Mouse (Mus musculus) B cell, adult 2 months (primary cell): ENCODE measurements around the gene Olfr485.
"Not testable (repeated sequence)": the region's sequence is repeated elsewhere in the genome, so short reads cannot be mapped to it uniquely, and the experiment has no call there.

ENCODE experiments used
- DNase-seq, 2 experiments: peaks; one replicate each; pipeline ENCODE4 v3.0.0; 2022

Olfr485 gene

DNA sequence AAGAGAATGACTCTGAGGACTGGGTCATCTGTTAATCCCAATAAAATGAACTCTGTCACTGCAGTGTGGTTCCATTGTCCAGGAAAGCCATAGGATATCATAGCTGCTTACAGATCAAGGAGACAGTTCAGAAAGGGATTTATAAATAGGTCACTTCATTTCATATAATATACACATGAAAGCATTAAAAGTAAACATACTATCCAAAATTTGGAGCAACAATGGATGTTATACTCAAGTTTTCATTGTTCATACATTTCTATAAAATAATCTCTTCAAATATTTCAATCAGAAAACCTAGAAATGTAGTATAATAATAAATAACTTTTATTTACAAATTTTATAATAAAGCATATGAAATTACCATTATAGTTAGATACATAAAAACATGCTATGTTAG, at the start of gene Olfr485:
Gene Olfr485, minus strand, starts transcription at position 101 of the 400 bp plus-strand sequence.
- no peak for DNase-seq

DNA sequence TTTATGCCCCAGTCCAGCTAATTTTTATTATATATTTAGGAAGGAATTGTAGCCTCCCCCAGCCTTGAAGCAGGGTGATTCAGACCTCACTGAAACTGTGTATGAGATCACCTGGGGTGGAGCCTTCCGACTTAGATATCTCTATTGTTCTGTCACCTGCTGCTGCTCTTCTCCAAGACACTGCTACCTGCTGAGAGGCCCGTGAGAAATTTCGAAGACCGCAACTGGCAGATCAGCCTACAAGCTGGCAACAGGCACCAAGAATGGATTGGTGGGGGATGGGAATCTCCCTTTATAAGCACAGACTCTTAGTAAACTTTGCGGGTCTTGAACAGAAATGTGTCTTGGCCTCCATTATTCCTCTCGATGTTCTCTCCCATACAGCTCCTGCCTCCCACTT, 37.3 kb upstream of the Olfr485 start:
- no peak for DNase-seq

DNA sequence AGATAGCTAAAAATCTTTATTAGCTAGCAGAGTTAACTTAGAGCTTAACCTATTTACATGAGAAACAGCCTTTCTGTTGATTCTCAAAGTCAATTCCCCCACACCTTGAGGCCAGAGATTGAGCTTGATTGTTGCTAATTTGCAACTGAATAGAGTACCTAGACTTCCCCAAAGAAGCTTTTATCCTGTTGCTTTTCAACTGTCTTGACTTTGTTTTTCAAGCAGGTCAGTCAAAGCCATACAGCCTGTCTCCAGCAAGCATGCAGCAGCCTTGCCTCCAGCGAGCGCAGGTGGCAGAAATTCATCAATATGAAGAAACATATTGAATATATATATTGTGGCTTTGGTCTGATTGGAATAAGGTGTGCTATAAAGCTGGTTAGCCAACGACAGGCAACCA, 36.7 kb upstream of the Olfr485 start:
- not testable (repeated sequence) for DNase-seq

DNA sequence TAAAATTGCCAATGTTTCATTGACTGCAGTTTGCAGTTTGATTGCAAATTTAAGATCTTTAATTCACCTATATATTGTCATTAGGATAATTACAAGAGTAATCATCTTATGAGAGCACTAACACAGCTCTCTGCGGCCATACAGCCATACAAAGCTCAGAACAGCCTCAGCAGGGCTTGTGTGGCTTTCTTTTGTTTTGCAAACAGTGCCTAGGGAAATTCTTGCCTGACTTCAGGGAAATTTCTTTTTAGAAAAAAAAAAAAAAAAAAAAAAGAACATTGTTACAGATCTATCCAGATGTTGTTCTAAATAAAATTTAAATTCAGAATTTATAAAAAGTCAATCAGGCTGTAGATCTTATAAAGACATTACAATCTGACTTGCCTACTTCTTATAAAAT, 33.0 kb upstream of the Olfr485 start:
- DNase-seq, result not testable (repeated sequence)

DNA sequence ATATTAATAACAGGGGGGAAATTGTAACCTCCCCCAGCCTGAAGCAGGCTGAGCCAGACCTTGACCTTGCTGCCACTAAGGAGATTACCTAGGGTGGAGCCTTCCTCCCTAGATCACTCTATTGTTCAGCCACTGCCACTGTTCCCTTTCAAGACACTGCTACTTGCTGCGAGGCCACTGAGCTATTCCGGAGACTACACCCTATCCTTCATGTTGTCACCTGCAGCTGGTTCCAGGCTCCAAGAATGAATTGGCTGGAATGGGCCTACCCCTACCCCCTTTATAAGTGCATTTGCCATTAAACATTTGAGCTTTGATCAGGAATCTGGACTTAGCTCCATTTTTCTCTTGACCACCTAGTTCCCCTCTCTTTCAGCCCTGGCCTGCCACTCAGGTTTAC, 31.5 kb upstream of the Olfr485 start:
- not testable (repeated sequence) for DNase-seq

DNA sequence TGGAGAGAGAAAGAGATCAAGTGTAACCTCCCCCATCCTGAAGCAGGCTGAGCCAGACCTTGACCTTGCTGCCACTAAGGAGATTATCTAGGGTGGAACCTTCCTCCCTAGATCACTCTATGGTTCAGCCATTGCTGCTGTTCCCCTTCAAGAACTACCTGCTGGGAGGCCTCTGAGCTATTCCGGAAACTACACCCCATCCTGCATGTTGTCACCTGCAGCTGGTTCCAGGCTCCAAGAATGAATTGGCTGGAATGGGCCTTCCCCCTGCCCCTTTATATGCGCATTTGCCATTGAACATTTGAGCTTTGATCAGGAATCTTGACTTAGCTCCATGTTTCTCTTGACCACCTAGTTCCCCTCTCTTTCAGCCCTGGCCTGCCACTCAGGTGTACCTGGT, 25.6 kb upstream of the Olfr485 start:
- DNase-seq, result not testable (repeated sequence)

DNA sequence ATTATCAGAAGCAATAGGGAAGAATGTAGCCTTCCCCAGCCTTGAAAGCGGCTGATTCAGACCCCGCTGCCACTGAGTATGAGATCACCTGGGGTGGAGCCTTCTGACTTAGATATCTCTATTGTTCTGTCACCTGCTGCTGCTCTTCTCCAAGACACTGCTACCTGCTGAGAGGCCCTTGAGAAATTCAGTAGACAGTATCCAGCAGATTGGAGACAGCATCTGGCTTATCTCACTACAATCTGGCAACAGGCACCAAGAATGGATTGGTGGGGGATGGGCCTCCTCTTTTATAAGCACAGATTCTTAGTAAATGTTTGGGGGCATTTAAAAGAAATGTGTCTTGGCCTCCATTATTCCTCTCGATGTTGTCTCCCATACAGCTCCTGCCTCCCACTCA, 24.7 kb upstream of the Olfr485 start:
- DNase-seq, result not testable (repeated sequence)

DNA sequence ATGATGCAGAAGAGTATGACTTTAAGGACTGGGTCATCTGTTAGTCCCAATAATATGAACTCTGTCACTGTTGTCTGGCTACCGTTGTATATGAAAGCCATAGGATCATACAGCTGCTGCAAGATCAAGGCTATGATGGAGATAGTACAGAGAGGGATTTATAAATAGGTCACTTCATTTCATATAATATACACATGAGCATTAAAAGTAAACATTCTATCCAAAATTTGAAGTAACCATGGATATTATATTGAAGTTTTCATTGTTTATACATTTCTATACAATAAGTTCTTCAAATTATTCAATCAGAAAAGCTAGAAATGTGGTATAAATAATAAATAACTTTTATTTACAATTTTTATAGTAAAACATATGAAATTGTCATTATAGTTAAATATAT, 13.0 kb upstream of the Olfr485 start, which contains the start of gene Olfr486:
Gene Olfr486, minus strand, starts transcription at position 101 of the 400 bp plus-strand sequence.
- not testable (repeated sequence) for DNase-seq

DNA sequence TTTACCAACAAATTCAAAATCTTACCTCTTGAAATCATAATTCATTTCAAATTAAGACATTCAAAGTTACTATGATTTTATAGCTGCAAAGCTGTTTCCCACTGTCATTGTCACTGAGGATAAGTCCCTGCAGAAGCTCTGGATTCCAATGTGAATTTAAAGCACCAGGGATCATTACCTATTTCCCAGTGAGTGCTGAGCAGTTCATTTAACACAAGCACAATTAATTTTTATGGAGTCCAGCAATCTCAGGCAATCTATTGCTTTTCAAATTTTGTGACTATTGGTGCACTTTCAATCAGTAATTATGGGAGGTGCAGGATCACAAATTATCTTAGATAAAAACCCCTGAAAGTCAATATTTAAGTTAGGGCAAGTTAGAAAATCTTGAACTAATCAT, 32.3 kb downstream of the Olfr485 start, which contains the start of gene Olfr484:
Gene Olfr484, minus strand, starts transcription at position 101 of the 400 bp plus-strand sequence.
- no peak for DNase-seq

DNA sequence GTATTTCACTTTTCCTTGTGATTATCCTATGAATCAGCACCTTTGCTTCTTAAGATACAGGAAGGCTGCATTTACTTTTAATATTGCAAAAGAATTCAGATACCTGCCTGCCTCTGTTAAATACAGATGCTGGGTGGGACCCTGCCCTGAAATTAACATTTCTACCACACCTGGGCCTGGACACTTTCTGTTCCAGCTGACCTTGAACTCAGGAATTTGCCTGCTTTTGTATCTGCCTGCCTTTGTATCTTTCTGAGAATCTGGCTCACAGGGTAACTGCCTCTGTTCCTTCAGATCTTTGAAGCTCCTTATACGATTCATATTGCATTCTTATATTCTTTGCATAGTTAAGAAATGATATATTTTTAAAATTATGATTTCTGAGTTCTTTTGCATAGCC, 38.3 kb downstream of the Olfr485 start:
- DNase-seq, result no peak

DNA sequence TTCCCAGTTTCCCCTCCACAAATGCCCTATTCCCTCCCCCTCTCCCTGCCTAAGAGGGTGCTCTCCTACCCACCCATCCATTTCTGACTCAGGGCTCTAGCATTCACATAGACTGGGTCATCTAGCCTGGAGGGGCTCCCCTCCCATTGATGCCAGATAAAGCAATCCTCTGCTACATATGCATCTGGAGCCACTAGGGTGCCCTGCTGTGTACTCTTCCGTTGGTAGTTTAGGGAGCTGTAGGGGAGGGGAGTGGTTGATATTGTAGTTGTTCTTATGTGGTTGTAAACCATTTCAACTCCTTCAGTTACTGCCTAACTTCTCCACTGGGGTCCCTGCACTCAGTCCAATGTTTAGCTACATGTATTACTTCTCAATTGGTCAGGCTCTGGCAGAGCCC, 39.0 kb downstream of the Olfr485 start:
- DNase-seq, result no peak
